Mouse (Mus musculus) c-Kit-positive CD71-negative TER-119-negative erythroid progenitor cells, embryonic 14.5 days (primary cell): ENCODE results near the gene Cytip.

Source experiments
- DNase-seq: peaks from one replicate; pipeline ENCODE4 v3.0.0-alpha.2; 2013; ENCODE audit warnings: low read depth

Cytip gene

GRCm38 (mm10) chr2:58195346-58195745 is at the start of gene Cytip:
TSS of gene Cytip (minus strand) at chr2:58195532.
- DNase-seq: no peak

GRCm38 (mm10) chr2:58240639-58241038 is 45.3 kb upstream of the Cytip start:
- DNase-seq: no peak

- no peak for DNase-seq
Measured at GRCm38 (mm10) chr2:58237487-58237886, 42.2 kb upstream of the Cytip start.

GRCm38 (mm10) chr2:58199442-58199841 is 4.1 kb upstream of the Cytip start:
- no peak for DNase-seq

GRCm38 (mm10) chr2:58196880-58197279 is 1.5 kb upstream of the Cytip start:
- no peak for DNase-seq

GRCm38 (mm10) chr2:58194422-58195115 is 763 bp downstream of the Cytip start:
- DNase-seq: no peak

- DNase-seq: no peak
Measured at GRCm38 (mm10) chr2:58192160-58192559, 3.2 kb downstream of the Cytip start.

GRCm38 (mm10) chr2:58189501-58189900 is 5.8 kb downstream of the Cytip start:
- DNase-seq: no peak

GRCm38 (mm10) chr2:58188903-58189302 is 6.4 kb downstream of the Cytip start:
- DNase-seq: no peak

- DNase-seq: no peak
Measured at GRCm38 (mm10) chr2:58187310-58188051, 7.9 kb downstream of the Cytip start.

- DNase-seq: no peak
Measured at GRCm38 (mm10) chr2:58184197-58184596, 11.1 kb downstream of the Cytip start.

GRCm38 (mm10) chr2:58183658-58184057 is 11.7 kb downstream of the Cytip start:
- DNase-seq: no peak

GRCm38 (mm10) chr2:58180776-58181175 is 14.6 kb downstream of the Cytip start:
- no peak for DNase-seq

GRCm38 (mm10) chr2:58179056-58179455 is 16.3 kb downstream of the Cytip start:
- no peak for DNase-seq

- no peak for DNase-seq
Measured at GRCm38 (mm10) chr2:58175392-58176291, 19.7 kb downstream of the Cytip start.

- no peak for DNase-seq
Measured at GRCm38 (mm10) chr2:58174476-58175286, 20.7 kb downstream of the Cytip start.

GRCm38 (mm10) chr2:58172963-58173362 is 22.4 kb downstream of the Cytip start:
- DNase-seq: no peak

- no peak for DNase-seq
Measured at GRCm38 (mm10) chr2:58169173-58169572, 26.2 kb downstream of the Cytip start.

- no peak for DNase-seq
Measured at GRCm38 (mm10) chr2:58167654-58168053, 27.7 kb downstream of the Cytip start.

- DNase-seq: no peak
Measured at GRCm38 (mm10) chr2:58166764-58167163, 28.6 kb downstream of the Cytip start.

GRCm38 (mm10) chr2:58163457-58164181 is 31.7 kb downstream of the Cytip start:
- DNase-seq: no peak
